Mouse (Mus musculus): ENCODE measurements around the gene Herc3. TPM values are rescaled to one million over a fixed set of nuclear protein-coding genes. Genes with fewer than 3 reads are reported as not detected.

Gene Herc3
- total RNA-seq, 1 experiment = 14.9 TPM

GRCm38 (mm10) chr6:58834470-58834869 is 3.2 kb downstream of the Herc3 start:
- H3K9me3 ChIP-seq (ENCODE audit: control insufficient read depth, insufficient read depth, low read depth, low read length) = no peaks in the 10 kb centered on the region
- no peak overlapping the region for H3K9ac ChIP-seq (ENCODE audit: insufficient read depth, low read depth, low read length, poor library complexity, severe bottlenecking)
- no peak for TF ChIP-seq HCFC1 (IDR thresholded peaks at IDR 0.05; ENCODE audit: borderline replicate concordance, insufficient read depth, low read length)
- no peak for TF ChIP-seq CHD2 (IDR thresholded peaks at IDR 0.05; ENCODE audit: low read depth, low read length)
- no peak for TF ChIP-seq ZC3H11A (IDR thresholded peaks at IDR 0.05; ENCODE audit: borderline replicate concordance, low read depth, low read length)
- no peak for TF ChIP-seq ZNF384 (IDR thresholded peaks at IDR 0.05; ENCODE audit: low read depth, low read length)
- TF ChIP-seq MAFK (IDR thresholded peaks at IDR 0.05; ENCODE audit: insufficient read depth, low read depth, low read length) = no peak
- no peak overlapping the region for H3K27ac ChIP-seq (ENCODE audit: insufficient read depth, low read depth, low read length, poor library complexity, severe bottlenecking)
- no peak overlapping the region for H3K4me3 ChIP-seq (ENCODE audit: insufficient read depth in 1 of 2, low read depth in 1 of 2, low read length in 2 of 2, poor library complexity in 1 of 2, severe bottlenecking in 1 of 2)
- no peak for DNase-seq (ENCODE audit: low read depth, low spot score)
- in situ Hi-C loops (cut with MboI; ENCODE audit: low sequenced_read_pairs in 2 of 2, unreplicated experiment in 2 of 2) = no loop called here
- no peaks in the 10 kb centered on the region for H3K36me3 ChIP-seq (ENCODE audit: control insufficient read depth, insufficient read depth, low read length, poor library complexity, severe bottlenecking)
- H3K4me1 ChIP-seq (ENCODE audit: control insufficient read depth in 2 of 2, insufficient read depth in 2 of 2, low read length in 2 of 2, poor library complexity in 1 of 2) = peaks cover 0 to 3% of the 10 kb centered on the region in 2 experiments; a peak in 1 of 4 replicates

DNA sequence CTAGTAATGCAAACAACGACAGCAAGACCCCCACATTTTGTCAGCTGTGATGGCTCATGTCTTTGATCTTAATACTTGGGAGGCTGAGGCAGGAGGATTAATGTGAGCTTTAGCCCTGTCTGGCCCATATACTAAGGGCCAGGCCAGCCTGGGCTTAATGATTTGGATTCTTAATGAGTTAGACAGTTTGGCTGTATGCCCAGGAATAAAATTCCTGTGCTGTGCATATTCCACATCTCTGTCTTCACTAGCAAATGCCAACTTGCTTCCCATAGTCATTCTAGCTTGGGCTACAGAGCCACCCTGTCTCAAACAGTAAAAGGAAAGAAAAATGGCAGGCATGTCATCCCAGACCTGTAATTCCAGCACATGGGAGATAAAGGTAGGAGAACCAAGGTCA is 4.3 kb downstream of the Herc3 start:
- in situ Hi-C loops (cut with MboI; ENCODE audit: low sequenced_read_pairs in 2 of 2, unreplicated experiment in 2 of 2) = no loop called here
- no peak overlapping the region for H3K9ac ChIP-seq (ENCODE audit: insufficient read depth, low read depth, low read length, poor library complexity, severe bottlenecking)
- H3K4me1 ChIP-seq (ENCODE audit: control insufficient read depth in 2 of 2, insufficient read depth in 2 of 2, low read length in 2 of 2, poor library complexity in 1 of 2) = peaks cover 0 to 3% of the 10 kb centered on the region in 2 experiments; a peak in 1 of 4 replicates
- no peaks in the 10 kb centered on the region for H3K36me3 ChIP-seq (ENCODE audit: control insufficient read depth, insufficient read depth, low read length, poor library complexity, severe bottlenecking)
- no peaks in the 10 kb centered on the region for H3K9me3 ChIP-seq (ENCODE audit: control insufficient read depth, insufficient read depth, low read depth, low read length)
- no peak for TF ChIP-seq HCFC1 (IDR thresholded peaks at IDR 0.05; ENCODE audit: borderline replicate concordance, insufficient read depth, low read length)
- TF ChIP-seq CHD2 (IDR thresholded peaks at IDR 0.05; ENCODE audit: low read depth, low read length) = no peak
- TF ChIP-seq MAFK (IDR thresholded peaks at IDR 0.05; ENCODE audit: insufficient read depth, low read depth, low read length) = no peak
- no peak for TF ChIP-seq ZC3H11A (IDR thresholded peaks at IDR 0.05; ENCODE audit: borderline replicate concordance, low read depth, low read length)
- no peak for TF ChIP-seq ZNF384 (IDR thresholded peaks at IDR 0.05; ENCODE audit: low read depth, low read length)
- no peak overlapping the region for H3K27ac ChIP-seq (ENCODE audit: insufficient read depth, low read depth, low read length, poor library complexity, severe bottlenecking)
- H3K4me3 ChIP-seq (ENCODE audit: insufficient read depth in 1 of 2, low read depth in 1 of 2, low read length in 2 of 2, poor library complexity in 1 of 2, severe bottlenecking in 1 of 2) = no peak overlapping the region
- DNase-seq (ENCODE audit: low read depth, low spot score) = no peak

DNA sequence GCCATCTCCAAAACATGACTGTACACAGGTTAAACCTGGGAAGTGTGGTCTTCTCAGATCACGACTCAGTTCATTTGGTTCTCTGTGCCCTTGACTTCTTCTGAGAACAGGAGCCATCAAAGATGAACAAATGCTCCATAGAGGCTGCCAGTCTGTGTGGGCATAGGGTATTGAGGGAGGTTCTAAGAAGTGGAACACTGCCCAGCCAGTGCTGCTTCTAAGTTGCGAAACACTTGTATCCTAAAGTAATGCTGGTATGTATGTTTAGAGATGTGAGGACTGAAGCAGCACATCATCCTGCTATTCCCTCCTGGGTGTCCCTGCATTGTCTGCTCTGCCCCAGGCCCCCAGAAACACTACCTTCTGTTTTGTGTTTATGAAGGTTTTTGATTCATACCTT is 5.2 kb downstream of the Herc3 start:
- Histone ChIP-seq H3K4me1 (ENCODE audit: control insufficient read depth in 2 of 2, insufficient read depth in 2 of 2, low read length in 2 of 2, poor library complexity in 1 of 2) (peaks cover 0 to 3% of the 10 kb centered on the region in 2 experiments; a peak in 1 of 4 replicates), H3K4me3 (ENCODE audit: insufficient read depth in 1 of 2, low read depth in 1 of 2, low read length in 2 of 2, poor library complexity in 1 of 2, severe bottlenecking in 1 of 2) (no peak overlapping the region), H3K9ac (ENCODE audit: insufficient read depth, low read depth, low read length, poor library complexity, severe bottlenecking) (no peak overlapping the region), H3K9me3 (ENCODE audit: control insufficient read depth, insufficient read depth, low read depth, low read length) (no peaks in the 10 kb centered on the region), H3K27ac (ENCODE audit: insufficient read depth, low read depth, low read length, poor library complexity, severe bottlenecking) (no peak overlapping the region), H3K36me3 (ENCODE audit: control insufficient read depth, insufficient read depth, low read length, poor library complexity, severe bottlenecking) (no peaks in the 10 kb centered on the region)
- no peak for DNase-seq (ENCODE audit: low read depth, low spot score)
- TF ChIP-seq MAFK (IDR thresholded peaks at IDR 0.05; ENCODE audit: insufficient read depth, low read depth, low read length) (no peak), ZC3H11A (IDR thresholded peaks at IDR 0.05; ENCODE audit: borderline replicate concordance, low read depth, low read length) (no peak), HCFC1 (IDR thresholded peaks at IDR 0.05; ENCODE audit: borderline replicate concordance, insufficient read depth, low read length) (no peak), ZNF384 (IDR thresholded peaks at IDR 0.05; ENCODE audit: low read depth, low read length) (no peak), CHD2 (IDR thresholded peaks at IDR 0.05; ENCODE audit: low read depth, low read length) (no peak)
- in situ Hi-C loops (cut with MboI; ENCODE audit: low sequenced_read_pairs in 2 of 2, unreplicated experiment in 2 of 2) = no loop called here

DNA sequence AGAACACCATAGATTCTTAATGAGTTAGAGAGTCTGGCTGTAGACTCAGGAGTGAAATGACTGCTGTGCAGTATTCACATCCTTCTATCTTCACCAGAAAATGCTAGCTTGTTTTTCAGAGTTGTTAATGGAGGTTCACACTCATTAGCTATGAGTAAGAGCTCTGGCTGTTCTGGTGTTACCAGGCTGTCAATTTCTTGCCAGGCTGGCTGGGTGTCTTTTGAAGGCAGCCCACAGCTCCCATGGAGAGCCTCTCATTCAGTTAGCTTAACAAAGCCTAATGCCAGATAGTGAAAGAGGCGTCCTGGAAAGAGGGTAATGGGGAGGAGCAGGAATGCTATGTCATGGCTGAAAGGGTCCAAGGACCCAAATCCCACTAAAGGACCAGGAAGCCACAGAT is 6.7 kb downstream of the Herc3 start:
- H3K27ac ChIP-seq (ENCODE audit: insufficient read depth, low read depth, low read length, poor library complexity, severe bottlenecking) = no peak overlapping the region
- H3K4me3 ChIP-seq (ENCODE audit: insufficient read depth in 1 of 2, low read depth in 1 of 2, low read length in 2 of 2, poor library complexity in 1 of 2, severe bottlenecking in 1 of 2) = no peak overlapping the region
- no peaks in the 10 kb centered on the region for H3K36me3 ChIP-seq (ENCODE audit: control insufficient read depth, insufficient read depth, low read length, poor library complexity, severe bottlenecking)
- H3K9ac ChIP-seq (ENCODE audit: insufficient read depth, low read depth, low read length, poor library complexity, severe bottlenecking) = no peak overlapping the region
- H3K9me3 ChIP-seq (ENCODE audit: control insufficient read depth, insufficient read depth, low read depth, low read length) = no peaks in the 10 kb centered on the region
- H3K4me1 ChIP-seq (ENCODE audit: control insufficient read depth in 2 of 2, insufficient read depth in 2 of 2, low read length in 2 of 2, poor library complexity in 1 of 2) = no peaks in the 10 kb centered on the region
- DNase-seq (ENCODE audit: low read depth, low spot score) = no peak
- no peak for TF ChIP-seq MAFK (IDR thresholded peaks at IDR 0.05; ENCODE audit: insufficient read depth, low read depth, low read length)
- TF ChIP-seq HCFC1 (IDR thresholded peaks at IDR 0.05; ENCODE audit: borderline replicate concordance, insufficient read depth, low read length) = no peak
- TF ChIP-seq ZC3H11A (IDR thresholded peaks at IDR 0.05; ENCODE audit: borderline replicate concordance, low read depth, low read length) = no peak
- no peak for TF ChIP-seq CHD2 (IDR thresholded peaks at IDR 0.05; ENCODE audit: low read depth, low read length)
- no peak for TF ChIP-seq ZNF384 (IDR thresholded peaks at IDR 0.05; ENCODE audit: low read depth, low read length)
- in situ Hi-C loops (cut with MboI; ENCODE audit: low sequenced_read_pairs in 2 of 2, unreplicated experiment in 2 of 2) = no loop called here

GRCm38 (mm10) chr6:58841208-58841607 is 9.9 kb downstream of the Herc3 start:
- no peak for TF ChIP-seq ZC3H11A (IDR thresholded peaks at IDR 0.05; ENCODE audit: borderline replicate concordance, low read depth, low read length)
- TF ChIP-seq MAFK (IDR thresholded peaks at IDR 0.05; ENCODE audit: insufficient read depth, low read depth, low read length) = peak; percentile 36; the same call in 1 of the 2 replicates

More at GRCm38 (mm10) chr6:58841208-58841607, 9.9 kb downstream of the Herc3 start:
- in situ Hi-C loops (cut with MboI; ENCODE audit: low sequenced_read_pairs in 2 of 2, unreplicated experiment in 2 of 2) = no loop called here
- Histone ChIP-seq H3K36me3 (ENCODE audit: control insufficient read depth, insufficient read depth, low read length, poor library complexity, severe bottlenecking) (no peaks in the 10 kb centered on the region; the same call in 1 of the 2 replicates), H3K9ac (ENCODE audit: insufficient read depth, low read depth, low read length, poor library complexity, severe bottlenecking) (no peak overlapping the region), H3K27ac (ENCODE audit: insufficient read depth, low read depth, low read length, poor library complexity, severe bottlenecking) (no peak overlapping the region), H3K9me3 (ENCODE audit: control insufficient read depth, insufficient read depth, low read depth, low read length) (no peaks in the 10 kb centered on the region), H3K4me3 (ENCODE audit: insufficient read depth in 1 of 2, low read depth in 1 of 2, low read length in 2 of 2, poor library complexity in 1 of 2, severe bottlenecking in 1 of 2) (no peak overlapping the region), H3K4me1 (ENCODE audit: control insufficient read depth in 2 of 2, insufficient read depth in 2 of 2, low read length in 2 of 2, poor library complexity in 1 of 2) (no peaks in the 10 kb centered on the region)
- no peak for DNase-seq (ENCODE audit: low read depth, low spot score)
